Mouse (Mus musculus) monocyte, adult 2 months (primary cell): ENCODE data around the gene Mapk11.

ENCODE experiments used
- DNase-seq, 2 experiments: peaks; one replicate each; pipeline ENCODE4 v3.0.0; 2022; ENCODE audit warnings: low spot score in 2 of 2, low read depth in 1 of 2

The Mapk11 gene

DNA sequence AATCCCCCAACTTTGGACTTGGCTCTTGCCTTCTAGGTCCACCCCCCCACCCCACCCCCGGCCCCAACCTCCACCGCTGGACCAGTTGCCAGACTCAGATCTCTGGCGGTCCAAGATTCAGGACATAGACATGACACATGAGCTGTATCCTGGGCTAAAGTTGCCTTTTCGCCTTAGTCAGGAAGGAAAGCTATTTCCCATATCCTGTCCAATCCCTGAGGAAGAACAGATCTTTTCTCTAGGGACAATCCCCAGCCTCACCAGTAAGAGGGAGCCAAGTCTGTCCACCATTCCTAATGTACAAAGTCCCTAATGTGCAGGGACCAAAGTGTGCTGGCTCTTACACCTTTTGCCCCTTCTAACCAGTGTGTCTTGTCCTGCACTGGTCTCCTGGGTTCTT lies 7.5 kb downstream of the Mapk11 start:
- no peak for DNase-seq

DNA sequence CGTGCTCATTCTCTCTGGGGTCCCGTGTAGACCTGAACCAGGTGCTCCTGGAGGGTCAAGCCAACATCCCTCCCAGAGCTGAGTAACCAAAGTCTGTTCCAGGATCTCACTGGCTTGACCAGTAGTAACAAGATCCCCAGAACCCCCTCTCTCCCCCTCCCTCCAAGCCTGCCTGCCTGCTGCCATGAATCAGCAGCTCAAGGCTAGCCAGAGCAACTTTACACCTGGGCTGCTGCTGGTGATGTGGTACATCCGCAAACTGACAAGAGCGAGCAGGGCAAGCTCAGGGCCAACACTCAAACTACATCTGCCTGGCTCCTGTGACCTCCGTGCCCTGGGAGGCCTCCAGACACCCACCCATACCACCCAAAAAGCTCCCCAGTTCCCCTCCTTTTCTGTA lies 8.0 kb downstream of the Mapk11 start:
- DNase-seq = no peak

DNA sequence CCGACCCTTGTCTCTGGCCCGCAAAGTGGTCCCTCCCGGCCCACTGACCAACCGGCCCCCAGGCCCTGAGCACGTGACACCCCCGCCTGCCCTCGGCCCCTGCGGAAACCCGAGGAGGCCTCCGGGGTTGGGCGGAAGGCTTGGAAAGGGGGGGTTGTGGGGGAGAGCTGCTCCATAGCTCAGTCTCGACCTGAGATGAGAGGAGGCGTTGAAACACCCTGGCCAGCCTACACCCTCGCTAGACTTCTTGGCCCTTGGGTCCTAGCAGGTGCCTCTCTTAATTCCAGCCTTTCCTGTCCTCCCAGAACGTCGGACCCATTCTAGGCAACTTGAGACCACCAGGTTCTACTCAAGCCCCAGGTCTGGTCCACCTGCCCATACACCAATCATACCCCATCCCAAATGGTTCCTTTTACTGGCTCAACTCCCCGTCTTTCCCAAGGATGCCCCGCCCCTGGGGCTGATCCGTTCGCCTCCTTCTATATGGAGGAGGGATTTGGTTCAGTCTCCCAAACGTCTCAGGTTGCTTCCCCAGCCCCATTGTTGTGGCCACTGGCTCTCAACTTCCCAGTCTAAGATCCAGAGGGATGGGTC lies 8.7 kb downstream of the Mapk11 start, which contains the start of gene Mapk12:
Mapk12 (minus strand) TSS at position 45 of the 594 bp plus-strand sequence.
- no peak for DNase-seq

DNA sequence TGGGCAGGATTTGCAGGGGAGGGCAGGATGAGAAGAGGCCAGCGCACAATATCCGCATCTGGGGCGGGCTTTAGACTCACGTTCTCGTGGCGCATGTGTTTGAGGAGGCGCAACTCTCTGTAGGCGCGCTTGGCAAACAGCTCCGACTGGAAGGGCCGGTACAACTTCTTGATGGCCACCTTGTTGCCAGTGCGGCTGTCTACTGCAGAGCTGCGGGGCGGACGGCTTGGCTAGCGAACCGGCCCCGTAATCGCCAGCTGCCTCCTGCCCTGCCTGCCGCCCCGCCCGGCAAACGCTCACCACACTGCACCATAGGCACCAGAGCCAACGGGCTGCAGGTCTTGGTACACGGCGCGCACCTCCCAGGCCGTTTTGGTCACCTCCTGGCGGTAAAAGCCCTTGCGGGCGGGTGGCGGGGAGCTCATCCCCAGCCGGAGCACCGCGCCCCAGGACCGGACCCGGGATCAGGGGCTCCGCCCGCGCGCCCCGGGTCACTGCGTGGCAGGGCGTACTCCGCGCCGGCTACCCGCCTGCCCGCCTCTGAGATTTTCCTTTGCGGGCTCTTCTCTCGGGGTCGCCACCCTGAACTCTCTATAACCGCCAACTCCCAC lies 9.3 kb downstream of the Mapk11 start:
- no peak for DNase-seq

DNA sequence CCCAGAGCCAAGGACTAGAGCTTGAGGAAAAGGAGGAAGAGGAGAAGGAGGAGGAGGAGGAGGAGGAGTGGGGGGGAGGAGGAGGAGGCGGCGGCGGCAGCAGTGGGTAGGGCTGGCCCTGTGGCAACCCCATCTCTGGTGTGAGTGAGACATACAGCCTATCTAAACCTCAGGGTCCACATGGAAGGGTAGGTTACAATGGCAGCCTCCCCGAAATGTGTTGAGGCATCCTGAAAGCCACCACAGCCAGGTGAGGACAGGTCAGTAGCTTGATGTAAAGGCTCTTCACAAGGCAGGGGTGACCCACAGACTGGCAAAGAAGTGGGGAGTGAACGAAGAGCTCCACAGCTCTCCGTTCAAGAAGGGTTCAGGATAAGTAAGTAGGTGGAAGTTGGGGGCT lies 10.9 kb downstream of the Mapk11 start:
- DNase-seq = no peak

DNA sequence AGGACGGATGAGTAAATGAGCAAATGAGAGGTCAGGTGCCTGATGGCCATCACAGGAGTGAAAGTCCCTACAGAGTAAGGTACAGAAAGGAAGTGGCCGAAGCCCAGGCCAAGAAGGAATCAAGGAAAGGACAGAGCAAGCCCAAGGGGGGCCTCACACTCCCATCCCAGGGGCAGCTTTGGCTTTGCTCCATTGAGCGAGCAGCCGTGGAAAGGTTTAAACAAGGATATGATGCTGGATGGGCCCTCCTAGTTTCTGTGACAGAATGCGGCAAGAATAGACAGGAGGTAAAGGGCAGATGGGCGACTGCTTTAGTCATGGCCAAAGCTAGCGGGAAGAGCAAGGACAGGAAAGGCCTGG lies 11.4 kb downstream of the Mapk11 start:
- DNase-seq = no peak

DNA sequence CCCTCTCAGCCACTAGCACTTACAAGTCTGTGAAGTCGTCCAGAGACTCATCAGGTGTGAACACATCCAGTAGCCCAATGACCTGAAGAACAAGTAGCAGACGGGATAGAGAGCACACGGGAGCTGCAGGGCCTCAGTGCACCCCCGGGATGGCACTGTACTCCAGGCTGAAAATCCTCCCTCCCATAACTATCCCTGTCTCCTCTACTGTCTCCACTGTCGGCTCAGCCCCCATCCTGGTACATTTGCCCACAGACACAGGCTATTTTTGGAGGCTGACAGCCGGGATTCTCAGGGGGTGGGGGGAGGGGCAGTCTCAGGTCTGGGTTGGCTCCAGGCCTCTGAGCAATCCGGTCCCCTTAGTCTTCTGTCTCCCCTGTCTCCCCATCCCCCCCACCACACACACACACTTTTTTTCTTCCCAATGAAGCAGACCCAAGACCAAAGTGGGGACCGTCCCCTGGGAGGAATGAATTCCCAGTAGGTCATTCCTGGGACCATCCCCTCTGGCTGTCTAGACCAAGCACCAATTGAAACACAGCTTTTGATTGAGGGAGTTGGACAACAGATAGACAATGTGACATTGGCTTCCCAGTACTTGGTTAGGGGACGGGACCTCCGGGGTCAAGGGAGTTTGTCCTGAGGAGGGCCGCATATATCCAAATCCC lies 11.9 kb downstream of the Mapk11 start:
- no peak for DNase-seq

DNA sequence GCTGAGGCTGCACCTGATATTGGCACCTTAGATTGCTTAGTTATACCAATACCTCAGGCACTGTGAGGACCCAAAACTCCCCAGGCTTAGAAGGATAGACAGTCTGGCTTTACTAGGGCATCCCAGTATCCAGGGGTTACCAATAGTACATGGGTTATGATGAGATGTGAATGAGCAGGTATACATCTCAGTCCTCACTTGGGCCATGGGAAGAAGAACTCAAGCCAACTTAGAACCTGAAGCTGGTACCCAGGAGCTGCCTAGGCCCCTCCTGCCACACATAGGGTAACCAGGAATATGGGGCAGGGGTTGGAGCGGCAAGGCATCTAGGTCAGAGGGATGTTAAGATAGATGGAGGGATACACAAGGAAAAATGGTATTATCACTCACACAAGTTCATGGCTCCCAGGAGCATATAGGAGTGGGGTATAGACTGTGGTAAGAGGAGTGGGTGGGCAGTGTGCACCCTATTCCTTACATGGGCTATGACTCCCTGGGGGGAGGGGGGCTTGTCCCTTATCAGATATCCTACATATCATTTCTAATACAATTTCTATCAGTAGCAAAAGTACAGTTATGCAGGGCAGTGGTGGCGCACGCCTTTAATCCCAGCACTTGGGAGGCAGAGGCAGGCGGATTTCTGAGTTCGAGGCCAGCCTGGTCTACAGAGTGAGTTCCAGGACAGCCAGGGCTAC lies 12.8 kb downstream of the Mapk11 start:
- no peak for DNase-seq

DNA sequence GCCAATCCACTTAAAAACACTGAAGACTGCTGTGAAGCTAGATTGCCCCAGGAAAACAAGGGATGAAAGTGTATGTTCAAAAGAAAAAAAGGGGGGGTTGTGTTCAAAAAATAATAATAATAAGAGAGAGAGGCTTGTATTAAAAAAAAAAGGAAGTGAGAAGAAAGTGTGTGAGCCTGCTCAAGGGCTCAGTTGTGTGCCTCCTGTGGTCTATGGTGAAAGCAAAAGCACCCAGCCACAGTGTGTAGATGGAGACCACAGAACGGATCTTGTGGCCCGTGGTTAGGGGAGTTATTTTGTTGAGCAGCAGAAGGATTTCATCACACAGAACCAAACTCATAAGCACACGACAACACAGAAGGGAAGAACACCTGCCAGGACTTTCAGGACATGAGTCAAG lies 18.1 kb downstream of the Mapk11 start:
- peak; percentile 77 to 80 for DNase-seq

DNA sequence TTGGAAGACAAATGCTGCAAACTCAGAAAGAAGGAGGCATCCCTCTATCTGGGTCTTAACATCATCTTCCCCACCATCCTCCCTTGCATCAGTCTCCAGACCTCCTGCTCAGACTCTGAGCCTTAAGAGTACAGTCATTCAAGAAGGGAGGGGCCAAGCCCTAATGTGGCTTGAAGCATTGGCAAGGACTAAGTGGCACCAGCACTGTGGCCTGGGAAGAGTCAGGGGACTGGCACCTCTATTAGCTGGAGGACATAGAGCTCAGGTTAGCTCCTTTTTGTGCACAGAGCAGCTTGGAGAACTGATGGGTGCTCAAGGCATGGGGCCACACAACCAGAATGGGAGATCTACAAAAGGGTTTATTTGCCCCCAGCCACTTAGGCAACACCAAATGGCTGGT lies 19.2 kb downstream of the Mapk11 start:
- DNase-seq = no peak

DNA sequence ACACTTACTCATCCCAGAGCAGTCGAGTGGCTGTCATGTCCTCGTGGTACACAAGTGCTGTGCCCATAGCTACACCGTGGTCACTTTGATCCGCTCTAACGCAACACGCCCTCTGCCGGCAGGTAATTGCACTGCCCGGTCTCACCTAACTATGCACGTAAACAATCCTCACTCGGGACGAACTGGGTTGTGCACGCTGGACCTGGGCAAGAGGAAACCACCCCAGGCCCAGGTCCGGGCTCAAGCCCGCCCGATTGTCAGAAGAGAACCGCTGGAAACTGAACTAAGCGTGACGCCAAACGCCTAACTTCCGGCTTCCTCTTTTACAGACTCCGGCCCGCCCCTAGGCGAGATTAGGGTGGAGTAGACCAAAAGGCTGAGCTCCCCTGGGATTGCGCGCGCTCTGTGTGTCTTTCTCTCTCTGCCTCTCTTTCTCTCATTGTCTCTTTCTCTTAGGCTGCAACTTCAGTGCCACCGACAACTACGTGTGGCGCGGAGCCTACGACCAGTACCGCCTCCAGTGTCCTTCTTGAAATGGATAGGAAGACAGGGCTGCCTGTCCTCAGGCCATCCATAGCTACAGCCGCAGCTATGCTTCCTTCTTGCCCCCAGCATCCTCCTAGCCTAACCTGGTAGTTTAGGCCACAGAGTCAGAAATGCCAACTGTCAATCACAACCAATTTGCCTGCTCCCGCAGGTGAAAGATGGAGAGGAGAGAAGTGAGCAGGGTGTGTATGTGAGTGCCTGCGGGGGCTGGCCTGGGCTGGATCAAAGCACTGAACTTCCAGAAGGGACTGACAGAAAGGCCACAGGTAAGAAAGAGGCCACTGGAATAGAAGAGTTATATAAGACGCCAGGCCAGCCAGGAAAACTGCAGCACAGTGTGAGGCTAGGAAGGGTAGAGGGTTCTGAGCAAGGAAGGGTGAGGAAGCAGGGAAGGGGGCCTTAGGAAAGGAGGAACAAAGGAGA lies 20.8 kb downstream of the Mapk11 start, which contains the start of gene Hdac10:
Hdac10 (minus strand) TSS at position 319 of the 969 bp plus-strand sequence.
- DNase-seq = peak; percentile 48 to 72

DNA sequence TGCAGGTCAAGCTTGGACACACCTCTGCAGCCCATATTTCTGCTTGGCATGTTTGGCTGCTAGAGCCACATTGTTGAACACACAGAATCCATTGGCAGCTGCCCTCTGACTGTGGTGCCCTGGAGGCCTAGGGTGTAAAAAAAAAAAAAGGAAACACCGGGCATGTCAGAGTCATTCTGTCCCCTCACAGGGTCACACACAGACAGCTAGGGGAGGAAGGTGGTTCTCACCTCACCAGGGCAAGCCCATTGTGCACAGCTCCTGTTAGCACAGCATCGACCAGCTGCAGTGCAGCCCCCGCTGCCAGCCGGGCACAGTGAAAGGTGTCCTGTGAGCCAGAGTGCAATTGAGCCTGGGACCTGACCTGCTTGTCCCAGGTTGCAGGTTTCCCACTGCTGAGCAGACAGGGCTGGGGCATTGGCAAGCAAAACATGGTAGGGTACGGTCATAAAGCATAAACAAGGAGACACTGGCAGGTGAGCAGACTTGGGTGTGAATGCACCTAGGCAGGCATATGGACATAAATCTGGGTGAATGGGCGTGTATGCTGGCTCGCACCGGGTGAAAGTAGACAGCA lies 22.0 kb downstream of the Mapk11 start:
- DNase-seq = no peak

DNA sequence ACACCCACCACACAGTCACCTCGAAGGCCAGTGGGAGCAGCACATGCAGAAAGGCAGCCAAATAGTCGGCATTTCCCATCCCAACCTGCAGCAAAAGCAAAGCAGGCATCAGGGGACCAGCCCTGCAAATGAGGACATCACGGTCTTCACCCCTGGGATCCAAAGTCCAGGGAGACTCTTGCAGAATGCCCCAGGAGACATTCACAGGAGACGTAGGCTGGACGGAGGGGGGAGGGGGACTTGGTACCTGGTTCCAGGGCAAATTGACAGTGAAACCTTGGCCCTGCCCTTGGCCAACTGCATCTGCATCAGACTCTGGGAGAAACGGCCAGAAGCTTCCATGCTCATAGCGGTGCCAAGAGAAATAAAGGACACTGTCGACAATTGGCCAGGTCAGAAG lies 22.8 kb downstream of the Mapk11 start:
- no peak for DNase-seq

DNA sequence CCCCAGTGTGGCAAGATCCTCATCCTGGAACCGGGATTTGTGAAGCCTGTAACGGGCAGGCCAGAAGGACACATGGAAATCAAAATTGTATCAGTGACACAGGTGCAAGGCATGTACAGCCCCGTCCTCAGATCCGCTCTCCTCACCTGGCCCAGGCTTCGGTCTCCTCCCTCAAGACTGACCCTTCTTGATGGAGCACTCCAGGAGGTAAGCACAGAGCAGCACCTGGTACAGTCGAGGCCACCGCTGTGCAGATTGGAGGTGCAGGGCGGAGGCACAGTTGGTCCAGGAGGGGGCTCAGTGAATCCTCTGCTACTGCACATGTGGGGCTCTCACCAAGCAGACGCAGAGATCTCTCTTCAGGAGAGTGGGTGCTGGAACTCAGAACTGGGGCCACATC lies 24.1 kb downstream of the Mapk11 start:
- no peak for DNase-seq

DNA sequence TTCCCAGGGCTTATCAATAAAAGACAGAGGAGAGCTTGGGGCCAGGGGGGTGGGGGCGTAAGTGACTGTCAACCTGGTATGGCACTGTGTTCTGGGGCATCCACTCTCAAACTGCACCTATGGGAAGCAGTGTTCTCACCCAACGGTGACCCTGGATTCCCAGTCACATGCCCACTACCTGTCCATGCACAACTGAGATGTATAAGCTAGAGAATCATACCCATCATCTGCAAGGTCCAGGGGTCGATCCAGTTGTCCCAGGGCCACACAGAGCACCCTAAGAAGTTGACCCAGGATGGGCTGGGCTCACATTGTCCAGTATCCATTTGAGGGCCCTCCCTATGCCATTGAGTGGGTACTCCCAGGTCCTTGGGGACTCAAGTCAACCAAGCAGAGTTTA lies 25.1 kb downstream of the Mapk11 start:
- no peak for DNase-seq

DNA sequence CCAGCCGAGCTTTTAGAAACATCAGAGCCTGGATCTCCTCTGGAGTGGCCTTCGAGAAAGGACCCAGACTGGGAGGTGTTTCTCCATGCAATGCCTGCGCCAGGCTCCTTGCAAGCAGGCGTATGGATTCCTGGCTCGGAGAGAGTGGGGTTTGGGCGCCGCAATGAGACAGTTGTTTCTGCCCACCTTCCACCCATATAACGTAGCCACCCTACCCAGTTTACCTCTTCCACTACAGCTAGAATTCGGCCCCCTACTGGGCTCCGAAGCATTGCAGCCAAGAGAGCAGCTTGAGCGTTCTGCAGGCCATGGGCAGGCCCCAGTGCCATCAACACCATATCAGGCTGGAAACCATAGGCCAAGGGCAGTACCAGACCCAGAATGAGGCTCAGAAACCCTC lies 25.8 kb downstream of the Mapk11 start:
- no peak for DNase-seq

DNA sequence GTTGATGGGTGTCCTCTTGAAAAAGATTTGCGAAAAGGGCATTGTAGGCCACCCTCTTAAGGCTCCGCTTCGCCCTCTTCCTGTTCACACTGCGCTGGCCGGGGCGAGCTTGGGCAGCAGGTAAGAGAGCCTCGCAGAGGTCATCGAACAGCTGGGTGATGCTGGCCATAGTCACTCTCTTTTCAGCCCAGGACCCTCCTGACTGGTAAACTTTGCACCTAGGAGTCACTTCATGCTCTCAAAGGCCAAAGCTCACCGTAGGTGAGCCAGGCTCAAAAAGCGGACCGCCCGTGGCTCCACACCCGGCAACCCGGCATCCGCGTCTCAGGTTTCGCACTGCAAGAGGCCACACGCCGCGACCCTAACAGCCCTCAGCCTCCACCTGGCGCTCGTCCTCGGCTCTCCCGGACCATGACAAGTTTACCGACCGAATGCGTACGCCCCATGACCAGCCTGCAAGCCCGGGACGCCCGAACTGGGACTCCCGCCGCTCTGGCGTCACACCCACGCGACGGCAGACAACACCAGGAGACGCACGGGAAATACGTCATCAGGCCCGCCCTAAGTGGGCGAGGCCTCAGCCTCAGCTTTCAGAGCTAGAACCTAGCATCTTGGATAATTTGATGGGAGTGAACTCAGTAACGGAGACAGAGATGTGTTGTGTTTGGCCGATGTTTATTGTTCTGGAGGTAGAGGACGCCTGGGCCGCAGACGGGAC lies 26.6 kb downstream of the Mapk11 start, which contains the start of gene Tubgcp6:
Tubgcp6 (minus strand) TSS at position 464 of the 718 bp plus-strand sequence.
- peak; percentile 81 to 91 for DNase-seq

DNA sequence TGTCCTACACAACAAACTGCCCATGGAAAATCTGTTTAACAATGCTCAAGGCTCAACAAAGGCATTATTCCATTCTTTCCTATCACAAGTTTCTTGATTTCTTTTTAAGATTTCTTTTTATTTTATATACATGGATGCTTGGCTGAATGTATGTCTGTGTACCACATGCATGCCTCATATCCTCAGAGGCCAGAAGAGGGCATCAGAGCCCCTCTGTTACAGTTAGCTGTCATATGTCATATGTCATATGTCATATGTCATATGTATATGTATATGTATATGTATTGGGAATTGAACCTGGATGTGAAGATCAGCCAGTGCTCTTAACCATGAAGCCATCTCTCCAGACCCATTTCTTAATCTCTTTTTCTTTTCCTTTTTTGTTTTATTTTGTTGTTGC lies 31.4 kb downstream of the Mapk11 start:
- no peak for DNase-seq

DNA sequence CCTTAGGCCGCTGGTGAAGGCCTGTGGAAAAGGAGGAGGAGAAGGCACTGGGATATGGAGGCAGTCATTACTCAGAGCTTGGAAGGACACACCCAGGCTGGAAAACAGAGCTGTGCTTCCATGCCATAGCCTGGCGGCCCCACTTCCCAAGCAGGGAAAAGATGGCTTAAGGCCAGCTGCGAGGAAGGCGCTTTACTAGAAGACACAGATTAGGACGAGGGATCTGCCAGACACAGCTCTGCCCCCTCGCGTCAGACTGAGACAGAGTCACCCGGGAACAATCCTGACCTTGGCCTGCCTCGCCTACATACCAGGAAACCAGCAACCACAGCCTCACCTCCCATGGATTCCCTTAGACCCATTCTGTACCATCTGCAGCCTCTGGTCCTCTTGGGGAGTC lies 39.3 kb downstream of the Mapk11 start:
- no peak for DNase-seq

DNA sequence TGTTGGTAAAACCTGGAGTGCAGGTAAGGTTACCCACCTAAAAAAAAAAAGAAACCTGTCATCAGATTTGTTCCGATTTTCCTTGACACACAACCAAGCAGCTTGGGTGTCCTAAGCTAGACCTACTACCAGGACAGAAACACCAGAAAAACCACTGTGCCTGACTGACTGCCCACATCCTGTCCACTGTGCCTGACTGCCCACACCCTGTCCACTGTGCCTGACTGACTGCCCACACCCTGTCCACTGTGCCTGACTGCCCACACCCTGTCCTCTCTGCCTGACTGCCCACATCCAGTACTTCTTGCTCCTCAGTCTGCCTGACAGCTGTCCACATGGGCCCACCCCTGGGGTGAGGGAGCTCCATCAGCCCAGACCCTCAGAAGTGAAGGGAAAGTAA lies 42.5 kb downstream of the Mapk11 start:
- no peak for DNase-seq
